Mouse (Mus musculus): ENCODE measurements at regions not wholly inside any gene's neighbourhood (a gene's known extent, or its start where the extent isn't known, plus 50 kb on each side); places are given as distances from the start of the nearest gene placed in this dataset.
A peak's percentile ranks its signal among the peaks of the same experiment; 100 is the strongest.

- no peak for DNase-seq (ENCODE audit: low read depth, low spot score)
Measured at GRCm38 (mm10) chr9:113496176-113496732, 211.8 kb downstream of the Pdcd6ip start.

- no peak for DNase-seq (ENCODE audit: low read depth, low spot score)
Measured at GRCm38 (mm10) chr9:113488651-113489050, 219.4 kb downstream of the Pdcd6ip start.

- no peak for DNase-seq (ENCODE audit: low read depth, low spot score)
Measured at GRCm38 (mm10) chr9:113486494-113487081, 221.5 kb downstream of the Pdcd6ip start.

GRCm38 (mm10) chr9:113479897-113480296 is 228.2 kb downstream of the Pdcd6ip start:
- no peak for DNase-seq (ENCODE audit: low read depth, low spot score)

- no peak for DNase-seq (ENCODE audit: low read depth, low spot score)
Measured at GRCm38 (mm10) chr9:113478761-113479265, 229.2 kb downstream of the Pdcd6ip start.

GRCm38 (mm10) chr9:113471781-113472180 is 236.3 kb downstream of the Pdcd6ip start:
- DNase-seq (ENCODE audit: low read depth, low spot score) = no peak

- DNase-seq (ENCODE audit: low read depth, low spot score) = no peak
Measured at GRCm38 (mm10) chr9:113462888-113463287, 245.2 kb downstream of the Pdcd6ip start.

GRCm38 (mm10) chr9:113462267-113462887 is 245.7 kb downstream of the Pdcd6ip start:
- peak; percentile 35 for DNase-seq (ENCODE audit: low read depth, low spot score)

- DNase-seq (ENCODE audit: low read depth, low spot score) = no peak
Measured at GRCm38 (mm10) chr9:113459885-113460284, 248.2 kb downstream of the Pdcd6ip start.

- no peak for DNase-seq (ENCODE audit: low read depth, low spot score)
Measured at GRCm38 (mm10) chr9:113459221-113459620, 248.8 kb downstream of the Pdcd6ip start.

GRCm38 (mm10) chr9:113458741-113459154 is 249.3 kb downstream of the Pdcd6ip start:
- DNase-seq (ENCODE audit: low read depth, low spot score) = no peak

- DNase-seq (ENCODE audit: low read depth, low spot score) = peak; percentile 9
Measured at GRCm38 (mm10) chr9:113457169-113457850, 250.7 kb downstream of the Pdcd6ip start.

- no peak for DNase-seq (ENCODE audit: low read depth, low spot score)
Measured at GRCm38 (mm10) chr9:113455577-113455976, 252.5 kb downstream of the Pdcd6ip start.

- no peak for DNase-seq (ENCODE audit: low read depth, low spot score)
Measured at GRCm38 (mm10) chr9:113453231-113453630, 254.8 kb downstream of the Pdcd6ip start.

- peak; percentile 82 for DNase-seq (ENCODE audit: low read depth, low spot score)
Measured at GRCm38 (mm10) chr9:113441770-113442411, 266.2 kb downstream of the Pdcd6ip start.

- DNase-seq (ENCODE audit: low read depth, low spot score) = no peak
Measured at GRCm38 (mm10) chr9:113438394-113438793, 269.7 kb downstream of the Pdcd6ip start.

- no peak for DNase-seq (ENCODE audit: low read depth, low spot score)
Measured at GRCm38 (mm10) chr9:113435921-113436320, 272.1 kb downstream of the Pdcd6ip start.

GRCm38 (mm10) chr9:113433424-113433823 is 274.6 kb downstream of the Pdcd6ip start:
- no peak for DNase-seq (ENCODE audit: low read depth, low spot score)

GRCm38 (mm10) chr9:113432601-113433179 is 275.4 kb downstream of the Pdcd6ip start:
- DNase-seq (ENCODE audit: low read depth, low spot score) = no peak

- DNase-seq (ENCODE audit: low read depth, low spot score) = no peak
Measured at GRCm38 (mm10) chr9:113430411-113430810, 277.6 kb downstream of the Pdcd6ip start.

- DNase-seq (ENCODE audit: low read depth, low spot score) = no peak
Measured at GRCm38 (mm10) chr9:113427281-113427680, 280.8 kb downstream of the Pdcd6ip start.

Measured in forelimb bud, embryonic 11.5 days (tissue).